Mouse (Mus musculus) brain, embryonic 14.5 days (tissue): ENCODE data around the gene Flrt1.

Experiments used
- CTCF ChIP-seq: fragments of 200-500 bp; IDR thresholded peaks from 2 replicates; pipeline ENCODE4 v1.5.1; 2012; ENCODE audit warnings: inconsistent platforms, mild to moderate bottlenecking, moderate library complexity, borderline replicate concordance; ENCODE audit not compliant: insufficient read depth, insufficient read length; ENCODE audit errors: extremely low read depth
- POLR2A ChIP-seq: fragments of 200-500 bp; IDR thresholded peaks from 2 replicates; pipeline ENCODE4 v1.6.1; 2012; ENCODE audit warnings: mild to moderate bottlenecking, inconsistent platforms, borderline replicate concordance; ENCODE audit not compliant: poor library complexity, insufficient read depth, insufficient read length, severe bottlenecking; ENCODE audit errors: extremely low read depth

DNA sequence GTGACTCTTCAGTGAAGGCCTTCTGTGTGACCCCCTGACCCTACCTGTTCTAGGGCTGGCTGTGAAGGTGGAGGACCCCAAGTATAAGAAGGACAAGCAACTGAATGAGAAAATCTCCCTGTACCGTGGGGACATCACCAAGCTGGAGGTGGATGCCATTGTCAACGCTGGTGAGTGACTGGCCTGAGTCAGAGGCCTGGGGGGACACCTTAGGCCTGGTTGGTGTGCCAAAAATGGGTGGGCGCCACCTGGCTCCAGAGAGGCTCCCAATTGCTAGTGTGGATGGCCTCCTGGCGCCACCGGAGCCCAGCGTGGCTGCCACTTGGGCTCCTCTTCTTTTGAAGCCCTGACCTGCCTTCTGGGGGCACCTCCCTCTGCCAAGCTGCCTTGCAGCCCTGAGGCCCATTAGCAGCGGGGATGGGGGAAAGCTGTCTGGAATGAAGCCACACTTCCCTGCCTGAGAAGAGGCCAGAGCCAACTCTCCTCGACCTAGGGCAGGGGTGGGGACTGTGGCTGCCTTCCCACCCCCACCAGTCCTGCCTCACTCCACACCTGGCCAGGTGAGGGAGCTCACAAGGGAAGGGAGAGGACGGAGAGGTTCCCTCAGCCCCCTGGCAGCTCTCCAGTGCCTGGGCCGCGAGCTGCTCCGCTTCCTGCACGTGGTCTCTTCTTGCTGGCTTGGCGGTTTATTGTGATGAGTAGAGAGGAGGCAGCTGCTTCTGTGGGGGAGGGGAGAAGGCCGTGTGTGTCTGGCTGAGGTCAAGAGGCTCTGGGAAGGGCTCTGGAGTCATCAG is 39.3 kb downstream of the Flrt1 start:
- TF ChIP-seq POLR2A: no peak
- TF ChIP-seq CTCF: no peak
